Comparison of ENCODE assay signal across 25 mouse cellular contexts in the genomic region with DNA sequence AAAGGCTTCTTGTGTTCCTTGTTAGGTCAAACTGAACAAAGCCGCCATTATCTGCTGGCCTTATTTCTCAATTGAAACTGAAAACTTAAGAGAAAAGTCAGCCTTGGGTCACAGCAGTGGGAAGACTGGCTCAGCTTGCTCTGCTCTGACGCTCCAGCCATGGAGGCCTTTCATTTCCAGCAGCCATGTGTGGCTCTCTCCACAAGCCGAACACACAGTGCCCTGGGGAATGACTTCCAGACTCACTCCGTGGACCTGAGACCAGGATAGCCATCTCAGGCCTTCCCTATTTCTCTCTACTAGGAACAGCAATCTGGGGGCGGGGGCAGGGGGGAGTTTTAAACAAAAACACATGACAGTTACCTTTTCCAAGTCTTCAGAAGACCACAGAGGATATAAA.
DNase-seq lines count a peak whose midpoint lies in the region; ATAC-seq lines count a peak whose summit lies in the region.
"Had no signal": no experiment of that assay in that cellular context is flagged by ENCODE, and none has a peak within 500 bp of the region (broad histone marks: within the 10 kb centered on the region; RNA-seq: fewer than 3 reads in every experiment).

No protein-coding gene starts in this region.

- 0 out of 2 replicates have a peak overlapping the region, but pooled peaks have one; percentile 23 for H3K27ac ChIP-seq in hindbrain, embryonic 12.5 days
- no peak overlapping the region for H3K27ac ChIP-seq in hindbrain, embryonic 11.5 days (ENCODE audit: low read depth, low read length)
- 0 out of 2 replicates have a peak overlapping the region, but pooled peaks have one; percentile 47 for H3K27ac ChIP-seq in embryonic facial prominence, embryonic 11.5 days (replicated peaks; ENCODE audit: low read depth, low read length)
- peak overlapping the region; percentile 73 for H3K27ac ChIP-seq in limb, embryonic 10.5 days
- H3K27ac ChIP-seq: heart, adult 2 months; heart, embryonic 13.5 days; liver, embryonic 12.5 days; midbrain, embryonic 13.5 days had no signal

- no peak for DNase-seq in hindbrain, embryonic 11.5 days (ENCODE audit: low spot score)
- peak; percentile 60 for DNase-seq in embryonic facial prominence, embryonic 11.5 days (ENCODE audit: low spot score)
- peak; percentile 40 for DNase-seq in limb, embryonic 10.5 days (ENCODE audit: low spot score)
- DNase-seq in gastrocnemius, postnatal 14 days: no peak
- DNase-seq in cerebellum, postnatal 14 days: no peak
- DNase-seq: adrenal gland, adult 2 months; adrenal gland, postnatal 36 days; B cell, adult 2 months; cerebellum, adult 18-20 months; cerebellum, postnatal 10 days; gastrocnemius, postnatal 25 days; heart, adult 2 months; heart, postnatal 10 days; kidney, adult 8-10 months; kidney, postnatal 14 days; layer of hippocampus, adult 9-11 months; liver, postnatal 0 days; lung, postnatal 4 days; thymus, postnatal 4 days had no signal

- H3K4me3 ChIP-seq in hindbrain, embryonic 12.5 days: no peak overlapping the region
- no peak overlapping the region for H3K4me3 ChIP-seq in hindbrain, embryonic 11.5 days (ENCODE audit: low read depth, low read length)
- no peak overlapping the region for H3K4me3 ChIP-seq in embryonic facial prominence, embryonic 11.5 days (ENCODE audit: low read depth, low read length)
- no peak overlapping the region for H3K4me3 ChIP-seq in limb, embryonic 10.5 days
- H3K4me3 ChIP-seq: heart, adult 2 months; heart, embryonic 13.5 days; liver, embryonic 12.5 days; megakaryocyte, embryonic 14.5 days; midbrain, embryonic 13.5 days had no signal

- no peaks in the 10 kb centered on the region for H3K9me3 ChIP-seq in hindbrain, embryonic 12.5 days (replicated peaks)
- H3K9me3 ChIP-seq in hindbrain, embryonic 11.5 days (ENCODE audit: control insufficient read depth, low read length): no peaks in the 10 kb centered on the region
- H3K9me3 ChIP-seq in embryonic facial prominence, embryonic 11.5 days (replicated peaks; ENCODE audit: control insufficient read depth, low read length): no peaks in the 10 kb centered on the region
- no peaks in the 10 kb centered on the region for H3K9me3 ChIP-seq in limb, embryonic 10.5 days (replicated peaks)
- H3K9me3 ChIP-seq: heart, embryonic 13.5 days; liver, embryonic 12.5 days; megakaryocyte, embryonic 14.5 days; midbrain, embryonic 13.5 days had no signal

- 64% methylated on average over 5 of the region's 5 CpGs for WGBS in hindbrain, embryonic 12.5 days
- 70% methylated on average over 5 of the region's 5 CpGs for WGBS in hindbrain, embryonic 11.5 days
- 34% methylated on average over 5 of the region's 5 CpGs for WGBS in embryonic facial prominence, embryonic 11.5 days
- WGBS in limb, embryonic 10.5 days: 62% methylated on average over 5 of the region's 5 CpGs

- H3K4me1 ChIP-seq in hindbrain, embryonic 12.5 days: peaks cover 2% of the 10 kb centered on the region; the same call in 1 of the 2 replicates
- H3K4me1 ChIP-seq in hindbrain, embryonic 11.5 days (replicated peaks; ENCODE audit: control insufficient read depth, insufficient read depth, low read length): no peaks in the 10 kb centered on the region
- no peaks in the 10 kb centered on the region for H3K4me1 ChIP-seq in embryonic facial prominence, embryonic 11.5 days (ENCODE audit: control insufficient read depth, insufficient read depth, low read length)
- H3K4me1 ChIP-seq in limb, embryonic 10.5 days: peaks cover 24% of the 10 kb centered on the region
- H3K4me1 ChIP-seq: liver, embryonic 12.5 days had no signal

- H3K9ac ChIP-seq in hindbrain, embryonic 12.5 days: no peak overlapping the region
- no peak overlapping the region for H3K9ac ChIP-seq in hindbrain, embryonic 11.5 days (ENCODE audit: low read depth, low read length)
- H3K9ac ChIP-seq in embryonic facial prominence, embryonic 11.5 days (replicated peaks; ENCODE audit: low read length): no peak overlapping the region
- H3K9ac ChIP-seq: heart, embryonic 13.5 days; liver, embryonic 12.5 days; liver, postnatal 0 days; midbrain, embryonic 13.5 days had no signal

- ATAC-seq in hindbrain, embryonic 12.5 days (ENCODE audit: low FRiP score): no peak
- ATAC-seq in hindbrain, embryonic 11.5 days (ENCODE audit: low FRiP score): no peak
- ATAC-seq in embryonic facial prominence, embryonic 11.5 days (replicated peaks; ENCODE audit: insufficient number of reproducible peaks, low FRiP score, low TSS enrichment, low read depth): no peak
- ATAC-seq: intestine, embryonic 16.5 days; liver, embryonic 12.5 days; liver, postnatal 0 days; midbrain, embryonic 13.5 days had no signal

- intact Hi-C loops in gastrocnemius, postnatal 14 days (cut with DNase I; ENCODE audit: low total_unique reads): no loop called here

- H3K36me3 ChIP-seq in hindbrain, embryonic 12.5 days: no peaks in the 10 kb centered on the region
- no peaks in the 10 kb centered on the region for H3K36me3 ChIP-seq in hindbrain, embryonic 11.5 days (ENCODE audit: control insufficient read depth, insufficient read depth, low read length)
- no peaks in the 10 kb centered on the region for H3K36me3 ChIP-seq in embryonic facial prominence, embryonic 11.5 days (replicated peaks; ENCODE audit: control insufficient read depth, insufficient read depth, low read depth, low read length)
- no peaks in the 10 kb centered on the region for H3K36me3 ChIP-seq in limb, embryonic 10.5 days
- H3K36me3 ChIP-seq: heart, embryonic 13.5 days; liver, embryonic 12.5 days; midbrain, embryonic 13.5 days had no signal

- H3K27me3 ChIP-seq in hindbrain, embryonic 12.5 days: no peaks in the 10 kb centered on the region
- H3K27me3 ChIP-seq in hindbrain, embryonic 11.5 days (ENCODE audit: control insufficient read depth, insufficient read depth, low read length): no peaks in the 10 kb centered on the region
- no peaks in the 10 kb centered on the region for H3K27me3 ChIP-seq in embryonic facial prominence, embryonic 11.5 days (ENCODE audit: control insufficient read depth, insufficient read depth, low read length)
- H3K27me3 ChIP-seq in limb, embryonic 10.5 days (ENCODE audit: low read depth, poor library complexity, severe bottlenecking): no peaks in the 10 kb centered on the region
- H3K27me3 ChIP-seq: heart, embryonic 13.5 days; liver, embryonic 12.5 days; megakaryocyte, embryonic 14.5 days; midbrain, embryonic 13.5 days had no signal

- no peak overlapping the region for H3K4me2 ChIP-seq in hindbrain, embryonic 12.5 days (replicated peaks)
- no peak overlapping the region for H3K4me2 ChIP-seq in hindbrain, embryonic 11.5 days (replicated peaks; ENCODE audit: low read depth, low read length)
- H3K4me2 ChIP-seq in embryonic facial prominence, embryonic 11.5 days (ENCODE audit: low read depth, low read length): no peak overlapping the region
- H3K4me2 ChIP-seq: heart, embryonic 13.5 days; liver, embryonic 12.5 days; midbrain, embryonic 13.5 days had no signal

Comparison
In these comparisons a context has a peak if more than half of its experiments do, and no peak if none do; other contexts are left out.
1. DNase-seq: peak in embryonic facial prominence, embryonic 11.5 days (single experiment) and limb, embryonic 10.5 days (single experiment); none in hindbrain, embryonic 11.5 days (single experiment), gastrocnemius, postnatal 14 days (single experiment) and cerebellum, postnatal 14 days (0 of 2).